Mouse (Mus musculus) liver, postnatal 0 days (tissue): ENCODE results near the gene Gm20388.

Experiments used
- CTCF ChIP-seq: sonication (generic); IDR thresholded peaks from 2 replicates; pipeline ENCODE4 v1.5.1; 2016; ENCODE audit warnings: antibody characterized with exemption, low read depth
- EP300 ChIP-seq: IDR thresholded peaks from 2 replicates; pipeline ENCODE4 v1.6.1; 2016; ENCODE audit warnings: antibody characterized with exemption, low read depth, mild to moderate bottlenecking

GRCm38 (mm10) chr8:123038351-123038750 is 3127.7 kb downstream of the Gm20388 start:
- TF ChIP-seq CTCF (no peak), EP300 (no peak)
